Mouse (Mus musculus) ovary, postnatal 10 days (tissue): ENCODE data around the gene Uqcc1.

Experiments used
- DNase-seq: peaks from one replicate; pipeline ENCODE4 v3.0.0; 2022; ENCODE audit warnings: low spot score

The Uqcc1 gene

GRCm38 (mm10) chr2:155929531-155930442 is at the start of gene Uqcc1:
Gene Uqcc1, minus strand, starts transcription at chr2:155930310.
- peak; percentile 82 for DNase-seq

- no peak for DNase-seq
Measured at GRCm38 (mm10) chr2:155979328-155979991, 49.4 kb upstream of the Uqcc1 start.

GRCm38 (mm10) chr2:155974087-155974731 is 44.1 kb upstream of the Uqcc1 start:
- DNase-seq = no peak

GRCm38 (mm10) chr2:155973348-155973747 is 43.2 kb upstream of the Uqcc1 start:
- no peak for DNase-seq

- DNase-seq = no peak
Measured at GRCm38 (mm10) chr2:155962991-155963390, 32.9 kb upstream of the Uqcc1 start.

GRCm38 (mm10) chr2:155961862-155962261 is 31.8 kb upstream of the Uqcc1 start:
- no peak for DNase-seq

GRCm38 (mm10) chr2:155959981-155960380 is 29.9 kb upstream of the Uqcc1 start:
- no peak for DNase-seq

GRCm38 (mm10) chr2:155956134-155957059 is 26.3 kb upstream of the Uqcc1 start, which contains the start of gene Cep250:
Gene Cep250, plus strand, starts transcription at chr2:155956458.
- DNase-seq = peak; percentile 86

GRCm38 (mm10) chr2:155952006-155952405 is 21.9 kb upstream of the Uqcc1 start:
- DNase-seq = no peak

GRCm38 (mm10) chr2:155949362-155949761 is 19.3 kb upstream of the Uqcc1 start:
- no peak for DNase-seq

GRCm38 (mm10) chr2:155947390-155948002 is 17.4 kb upstream of the Uqcc1 start:
- no peak for DNase-seq

GRCm38 (mm10) chr2:155946499-155946898 is 16.4 kb upstream of the Uqcc1 start:
- no peak for DNase-seq

- DNase-seq = no peak
Measured at GRCm38 (mm10) chr2:155946069-155946468, 16.0 kb upstream of the Uqcc1 start.

- no peak for DNase-seq
Measured at GRCm38 (mm10) chr2:155945580-155945979, 15.5 kb upstream of the Uqcc1 start.

GRCm38 (mm10) chr2:155945124-155945523 is 15.0 kb upstream of the Uqcc1 start, which contains the start of gene Gdf5:
Gene Gdf5, minus strand, starts transcription at chr2:155945367.
- DNase-seq = no peak

GRCm38 (mm10) chr2:155944685-155945084 is 14.6 kb upstream of the Uqcc1 start:
- DNase-seq = no peak

- no peak for DNase-seq
Measured at GRCm38 (mm10) chr2:155943463-155943862, 13.4 kb upstream of the Uqcc1 start.

- no peak for DNase-seq
Measured at GRCm38 (mm10) chr2:155941697-155942442, 11.8 kb upstream of the Uqcc1 start.

- DNase-seq = no peak
Measured at GRCm38 (mm10) chr2:155940681-155941080, 10.6 kb upstream of the Uqcc1 start, which contains the start of gene Gm15557. Gene Gm15557, plus strand, starts transcription at chr2:155940728.

- no peak for DNase-seq
Measured at GRCm38 (mm10) chr2:155939897-155940529, 9.9 kb upstream of the Uqcc1 start.
